Mouse (Mus musculus) embryonic facial prominence, embryonic 12.5 days (tissue): ENCODE measurements at regions not wholly inside any gene's neighbourhood (a gene's known extent, or its start where the extent isn't known, plus 50 kb on each side); places are given as distances from the start of the nearest gene placed in this dataset.

Experiments used
- ATAC-seq: fragments of 200-750 bp; cut with Nextera tagmentation; 2 replicates; pipeline ENCODE4 v1.8.0; 2017; ENCODE audit not compliant: insufficient number of reproducible peaks, insufficient read depth, low FRiP score, low TSS enrichment
- H3K27ac ChIP-seq: fragments of 300-500 bp; sonication (generic); 2 replicates; pipeline ENCODE4 v1.5.1; 2016; ENCODE audit warnings: mild to moderate bottlenecking
- H3K27me3 ChIP-seq: fragments of 300-500 bp; sonication (generic); 2 replicates; pipeline ENCODE4 v1.6.1; 2016; ENCODE audit warnings: mild to moderate bottlenecking, moderate library complexity
- H3K36me3 ChIP-seq: fragments of 300-500 bp; sonication (generic); 2 replicates; pipeline ENCODE4 v1.6.1; 2016; ENCODE audit warnings: mild to moderate bottlenecking
- H3K4me1 ChIP-seq: fragments of 300-500 bp; sonication (generic); 2 replicates; pipeline ENCODE4 v1.6.1; 2016
- H3K4me2 ChIP-seq: fragments of 300-500 bp; sonication (generic); replicated peaks from 2 replicates; pipeline ENCODE4 v1.6.1; 2016; ENCODE audit warnings: mild to moderate bottlenecking, moderate library complexity
- H3K4me3 ChIP-seq: fragments of 300-500 bp; sonication (generic); 2 replicates; pipeline ENCODE4 v1.5.1; 2016; ENCODE audit warnings: mild to moderate bottlenecking
- H3K9ac ChIP-seq: fragments of 300-500 bp; sonication (generic); 2 replicates; pipeline ENCODE4 v1.6.1; 2016; ENCODE audit warnings: mild to moderate bottlenecking, moderate library complexity
- H3K9me3 ChIP-seq: fragments of 300-500 bp; sonication (generic); 2 replicates; pipeline ENCODE4 v1.6.1; 2016; ENCODE audit warnings: mild to moderate bottlenecking, moderate library complexity
- WGBS: fragments of 180-500 bp; shearing (Covaris S2); methylation state at CpG from one replicate; pipeline ENCODE4 v1.1.7; 2016; 5-methylcytosine and 5-hydroxymethylcytosine counted together

GRCm38 (mm10) chr16:95838886-95839430 lies 137.1 kb downstream of the Ets2 start:
- no peak overlapping the region for H3K4me3 ChIP-seq
- WGBS: 63% methylated on average over 1 of the region's 1 CpGs
- no peak overlapping the region for H3K27ac ChIP-seq
- H3K9ac ChIP-seq: no peak overlapping the region
- H3K4me2 ChIP-seq: no peak overlapping the region
- peaks cover 13% of the 10 kb centered on the region for H3K4me1 ChIP-seq
- no peaks in the 10 kb centered on the region for H3K36me3 ChIP-seq
- no peak for ATAC-seq
- H3K9me3 ChIP-seq: no peaks in the 10 kb centered on the region
- H3K27me3 ChIP-seq: no peaks in the 10 kb centered on the region

DNA sequence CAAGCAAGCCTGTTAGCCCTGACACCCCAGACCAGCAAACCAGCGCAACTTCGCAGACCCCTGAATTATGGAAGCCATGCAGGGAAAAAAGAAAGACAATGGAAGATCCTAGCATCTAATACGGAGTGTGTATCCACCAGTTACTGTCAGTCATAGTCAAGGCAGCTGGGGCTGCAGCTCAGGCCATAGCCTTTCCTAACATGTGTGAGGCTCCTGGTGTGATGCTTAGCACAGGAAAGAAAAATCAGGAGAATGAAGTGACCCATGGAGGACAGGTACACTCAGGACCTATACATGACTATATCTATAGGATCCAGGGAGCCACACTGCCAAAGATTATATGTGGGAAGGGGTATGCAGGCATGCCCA lies 136.6 kb downstream of the Ets2 start:
- ATAC-seq: no peak
- H3K36me3 ChIP-seq: no peaks in the 10 kb centered on the region
- H3K9me3 ChIP-seq: no peaks in the 10 kb centered on the region
- no peak overlapping the region for H3K9ac ChIP-seq
- no peak overlapping the region for H3K4me3 ChIP-seq
- H3K27me3 ChIP-seq: no peaks in the 10 kb centered on the region
- no peak overlapping the region for H3K4me2 ChIP-seq
- WGBS: 95% methylated on average over 3 of the region's 3 CpGs
- no peak overlapping the region for H3K27ac ChIP-seq
- peaks cover 18% of the 10 kb centered on the region for H3K4me1 ChIP-seq

GRCm38 (mm10) chr16:95837723-95838477 lies 136.0 kb downstream of the Ets2 start:
- H3K4me2 ChIP-seq: no peak overlapping the region
- H3K27me3 ChIP-seq: no peaks in the 10 kb centered on the region
- 36% methylated on average over 5 of the region's 5 CpGs for WGBS
- no peak overlapping the region for H3K27ac ChIP-seq
- H3K4me1 ChIP-seq: peaks cover 22% of the 10 kb centered on the region
- ATAC-seq: no peak
- H3K9me3 ChIP-seq: no peaks in the 10 kb centered on the region
- no peak overlapping the region for H3K4me3 ChIP-seq
- no peak overlapping the region for H3K9ac ChIP-seq
- H3K36me3 ChIP-seq: no peaks in the 10 kb centered on the region

DNA sequence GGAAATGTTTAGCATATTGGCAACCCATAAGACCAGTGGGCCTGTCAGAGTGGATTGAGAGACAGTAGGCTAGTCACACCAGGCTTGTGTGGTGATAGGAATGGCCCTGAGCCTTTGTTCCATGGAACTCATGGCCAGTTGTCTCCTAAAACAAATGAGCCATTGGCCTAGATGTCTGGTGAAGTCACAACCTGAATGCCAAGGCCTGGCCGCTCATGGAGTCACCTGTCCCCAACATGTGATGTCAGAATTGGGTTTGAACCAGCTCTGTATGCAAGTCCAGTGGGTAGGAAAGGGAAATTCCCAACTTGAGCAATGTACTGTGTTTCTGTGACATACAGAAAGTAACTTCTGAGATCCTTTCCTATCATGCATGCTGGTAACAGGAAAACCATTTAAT lies 134.1 kb downstream of the Ets2 start:
- no peak overlapping the region for H3K4me2 ChIP-seq
- H3K27me3 ChIP-seq: no peaks in the 10 kb centered on the region
- 0 out of 2 replicates have a peak overlapping the region, but pooled peaks have one; percentile 78 for H3K27ac ChIP-seq
- no peaks in the 10 kb centered on the region for H3K9me3 ChIP-seq
- peaks cover 37% of the 10 kb centered on the region for H3K4me1 ChIP-seq
- ATAC-seq: no peak
- 92% methylated on average over 1 of the region's 1 CpGs for WGBS
- no peaks in the 10 kb centered on the region for H3K36me3 ChIP-seq
- H3K9ac ChIP-seq: no peak overlapping the region
- no peak overlapping the region for H3K4me3 ChIP-seq

DNA sequence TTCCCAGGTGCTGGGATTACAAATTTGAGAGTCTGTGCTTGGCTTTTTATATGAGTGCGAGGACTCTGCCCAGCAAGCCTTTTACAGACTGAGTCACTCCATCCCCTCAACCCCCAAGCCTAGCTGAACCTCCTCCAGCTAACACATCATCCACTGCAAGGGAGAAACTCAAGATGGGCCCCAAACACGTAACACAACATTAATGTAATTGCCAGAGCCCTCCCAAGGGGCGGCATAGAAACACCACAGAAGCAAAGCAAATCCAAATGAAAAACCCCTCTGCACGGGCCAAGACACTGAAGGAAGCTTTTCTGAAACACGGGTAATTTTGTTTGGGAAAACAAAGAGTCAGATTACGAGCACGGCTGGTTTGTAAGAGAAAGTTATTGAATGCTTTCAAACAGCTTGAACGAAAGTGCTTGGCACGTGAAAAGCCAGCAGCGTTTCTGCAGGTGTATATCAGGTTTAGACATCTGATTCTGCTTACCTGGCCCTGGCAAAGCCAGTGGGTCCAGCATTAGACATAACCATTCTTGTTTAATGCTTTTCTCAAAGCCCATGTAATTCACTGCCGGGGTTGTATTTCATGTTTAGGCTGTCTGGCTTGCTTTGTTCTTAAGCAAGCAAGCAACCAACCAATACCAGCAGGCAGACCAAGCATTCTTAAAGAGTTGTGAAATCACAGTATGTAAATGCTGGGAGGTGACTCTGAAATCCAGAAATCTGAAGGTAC lies 132.8 kb downstream of the Ets2 start:
- H3K27ac ChIP-seq: peak overlapping the region; percentile 78
- 22% methylated on average over 11 of the region's 11 CpGs for WGBS
- H3K27me3 ChIP-seq: no peaks in the 10 kb centered on the region
- peak; percentile 67; the same call in 1 of the 2 replicates for ATAC-seq
- H3K9me3 ChIP-seq: no peaks in the 10 kb centered on the region
- no peak overlapping the region for H3K4me2 ChIP-seq
- H3K4me3 ChIP-seq: no peak overlapping the region
- no peaks in the 10 kb centered on the region for H3K36me3 ChIP-seq
- H3K9ac ChIP-seq: no peak overlapping the region
- peaks cover 37% of the 10 kb centered on the region for H3K4me1 ChIP-seq

GRCm38 (mm10) chr16:95833455-95833854 lies 131.6 kb downstream of the Ets2 start:
- Histone ChIP-seq H3K27ac (peak overlapping the region; percentile 78; the same call in 1 of the 2 replicates), H3K4me1 (peaks cover 37% of the 10 kb centered on the region)
- 54% methylated on average over 10 of the region's 10 CpGs for WGBS

DNA sequence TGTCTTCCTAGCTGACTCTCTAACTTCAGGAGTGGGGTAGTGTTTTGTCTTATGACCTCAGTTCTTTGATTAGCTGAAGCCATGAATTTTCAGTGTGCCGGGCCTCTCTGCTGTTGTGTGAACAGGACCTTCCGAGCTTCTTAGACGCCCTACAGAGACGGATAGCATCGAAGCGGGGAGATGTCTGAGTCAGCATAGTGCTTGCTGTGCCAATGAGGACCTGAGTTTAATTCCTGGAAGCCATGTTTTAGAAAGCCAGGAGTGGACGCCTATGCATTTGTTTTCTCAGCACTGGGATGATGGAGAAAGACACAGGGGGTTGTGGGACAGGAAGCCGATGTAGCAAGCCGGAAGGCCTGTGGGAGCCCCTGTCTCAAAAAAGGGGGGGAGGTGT lies 130.5 kb downstream of the Ets2 start:
- 72% methylated on average over 9 of the region's 9 CpGs for WGBS
- ATAC-seq: no peak
- no peak overlapping the region for H3K4me3 ChIP-seq
- H3K27me3 ChIP-seq: no peaks in the 10 kb centered on the region
- no peak overlapping the region for H3K4me2 ChIP-seq
- H3K9me3 ChIP-seq: no peaks in the 10 kb centered on the region
- H3K4me1 ChIP-seq: peaks cover 37% of the 10 kb centered on the region
- H3K27ac ChIP-seq: peak overlapping the region; percentile 72
- no peaks in the 10 kb centered on the region for H3K36me3 ChIP-seq
- no peak overlapping the region for H3K9ac ChIP-seq

More at GRCm38 (mm10) chr16:95833455-95833854, 131.6 kb downstream of the Ets2 start:
- no peaks in the 10 kb centered on the region for H3K36me3 ChIP-seq
- H3K27me3 ChIP-seq: no peaks in the 10 kb centered on the region
- no peaks in the 10 kb centered on the region for H3K9me3 ChIP-seq
- no peak overlapping the region for H3K4me2 ChIP-seq
- H3K4me3 ChIP-seq: no peak overlapping the region
- no peak for ATAC-seq
- no peak overlapping the region for H3K9ac ChIP-seq

DNA sequence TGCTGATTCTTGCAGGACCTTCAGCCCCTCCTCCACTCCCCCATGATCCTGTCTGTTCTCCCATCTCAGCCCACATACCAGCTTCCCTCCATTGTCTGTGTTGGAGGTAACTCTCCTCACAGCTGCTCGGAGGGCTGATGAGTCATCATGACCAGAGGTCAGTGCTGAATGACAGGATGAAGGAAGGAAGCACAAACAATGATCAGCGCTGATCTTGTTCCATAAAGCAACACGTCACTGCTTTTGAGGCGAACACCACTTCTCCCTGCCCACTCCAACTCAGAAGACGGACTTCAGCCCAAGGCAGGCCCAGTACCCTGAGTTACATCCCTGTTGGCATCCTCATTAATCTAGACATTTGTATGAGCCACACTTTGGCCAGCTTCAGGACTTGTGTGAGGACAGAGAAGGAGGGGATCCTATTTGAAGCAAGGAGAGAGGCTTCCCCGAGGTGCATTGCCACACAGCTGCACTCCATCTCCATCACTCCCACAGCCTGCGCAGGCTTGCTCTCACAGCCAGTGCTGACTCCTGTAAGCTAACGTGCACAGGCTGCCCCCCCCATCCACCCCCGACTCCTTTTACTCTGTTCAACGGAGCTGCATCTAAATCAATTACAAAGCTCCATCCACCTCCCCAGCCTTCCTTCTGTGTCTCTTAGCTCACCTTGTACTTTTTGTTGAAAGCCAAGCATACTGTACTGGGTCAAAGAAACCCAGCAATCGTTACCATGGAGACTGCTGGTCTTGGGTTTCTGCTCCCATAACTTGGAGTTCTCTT lies 129.9 kb downstream of the Ets2 start:
- Histone ChIP-seq H3K9me3 (no peaks in the 10 kb centered on the region), H3K36me3 (no peaks in the 10 kb centered on the region), H3K9ac (no peak overlapping the region), H3K4me1 (peaks cover 37% of the 10 kb centered on the region), H3K27ac (peak overlapping the region; percentile 72), H3K27me3 (no peaks in the 10 kb centered on the region), H3K4me2 (no peak overlapping the region), H3K4me3 (no peak overlapping the region)
- 43% methylated on average over 11 of the region's 11 CpGs for WGBS
- no peak for ATAC-seq

- Histone ChIP-seq H3K4me3 (no peak overlapping the region), H3K9me3 (no peaks in the 10 kb centered on the region), H3K36me3 (no peaks in the 10 kb centered on the region), H3K27me3 (no peaks in the 10 kb centered on the region), H3K4me1 (peaks cover 29% of the 10 kb centered on the region), H3K27ac (no peak overlapping the region), H3K9ac (no peak overlapping the region), H3K4me2 (no peak overlapping the region)
- 67% methylated on average over 6 of the region's 6 CpGs for WGBS
- ATAC-seq: no peak
These were observed 125.5 kb downstream of the Ets2 start for GRCm38 (mm10) chr16:95827402-95827737.

DNA sequence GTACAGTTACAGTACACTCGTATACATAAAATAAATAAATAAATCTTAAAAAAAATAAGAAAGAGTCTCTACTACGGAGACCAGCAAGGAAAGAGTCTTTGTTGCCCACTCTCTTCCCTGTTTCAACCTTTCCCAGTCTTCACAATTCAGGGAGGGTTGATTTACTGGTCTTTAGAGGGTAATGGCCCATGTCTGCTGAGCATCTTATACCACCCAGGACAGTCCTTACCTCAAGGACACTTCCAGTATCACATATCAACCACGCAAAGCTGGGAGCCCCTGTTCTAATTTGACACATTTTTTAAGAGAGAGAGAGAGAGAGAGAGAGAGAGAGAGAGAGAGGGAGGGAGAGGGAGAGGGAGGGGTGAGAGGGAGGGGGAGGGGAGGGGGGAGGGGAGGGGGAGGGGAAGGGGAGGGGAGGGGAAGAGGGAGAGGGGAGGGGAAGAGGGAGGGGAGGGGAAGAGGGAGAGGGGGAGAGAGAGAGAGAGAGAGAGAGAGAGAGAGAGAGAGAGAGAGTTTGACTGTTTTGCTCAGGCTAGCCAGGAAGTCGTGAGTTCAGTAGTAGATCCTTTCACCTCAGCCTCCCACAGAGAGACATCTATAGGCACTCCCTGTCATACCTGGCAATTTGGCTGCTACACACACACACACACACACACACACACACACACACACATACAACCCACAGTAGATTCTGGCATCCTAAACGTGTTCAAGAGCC lies 125.0 kb downstream of the Ets2 start:
- Histone ChIP-seq H3K27me3 (no peaks in the 10 kb centered on the region), H3K27ac (no peak overlapping the region), H3K4me3 (no peak overlapping the region), H3K4me1 (peaks cover 24% of the 10 kb centered on the region), H3K36me3 (no peaks in the 10 kb centered on the region), H3K4me2 (no peak overlapping the region), H3K9me3 (no peaks in the 10 kb centered on the region), H3K9ac (no peak overlapping the region)
- WGBS: 67% methylated on average over 5 of the region's 5 CpGs
- ATAC-seq: no peak

GRCm38 (mm10) chr16:95825723-95826122 lies 123.8 kb downstream of the Ets2 start:
- Histone ChIP-seq H3K9me3 (no peaks in the 10 kb centered on the region), H3K9ac (no peak overlapping the region), H3K4me3 (no peak overlapping the region), H3K4me1 (peaks cover 20% of the 10 kb centered on the region), H3K27me3 (no peaks in the 10 kb centered on the region), H3K36me3 (no peaks in the 10 kb centered on the region), H3K27ac (peak overlapping the region; percentile 70), H3K4me2 (no peak overlapping the region)
- ATAC-seq: no peak
- WGBS: 38% methylated on average over 5 of the region's 5 CpGs
